In the genomic region with DNA sequence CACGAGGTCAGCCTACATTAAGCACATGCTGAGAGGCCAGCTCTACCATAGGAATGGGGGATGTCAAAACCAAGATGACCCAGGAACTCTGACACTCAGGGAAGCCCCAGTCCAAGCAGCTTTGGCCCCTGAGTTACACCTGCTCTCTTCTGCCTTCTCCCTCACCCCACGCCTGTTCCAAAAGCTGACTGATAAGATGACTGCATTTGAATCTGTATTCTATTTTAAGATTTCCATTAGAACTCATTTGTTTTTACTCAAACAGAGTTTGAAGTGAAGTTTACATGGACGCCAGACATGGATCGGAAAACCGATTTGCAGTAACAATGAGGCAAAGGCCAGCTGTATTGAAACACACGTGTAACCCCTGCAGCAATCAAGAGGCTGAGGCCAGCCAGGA, we compare ENCODE assay signal across 30 mouse cellular contexts.
"Had no signal": no experiment of that assay in that cellular context is flagged by ENCODE, and none has a peak within 500 bp of the region (broad histone marks: within the 10 kb centered on the region; RNA-seq: fewer than 3 reads in every experiment).

No protein-coding gene starts in this region.

- H3K4me2 ChIP-seq: limb, embryonic 12.5 days; limb, embryonic 13.5 days; limb, embryonic 15.5 days; liver, embryonic 11.5 days; liver, embryonic 12.5 days; liver, embryonic 13.5 days; liver, embryonic 15.5 days; lung, embryonic 14.5 days; lung, embryonic 15.5 days; midbrain, embryonic 11.5 days; midbrain, embryonic 12.5 days; midbrain, embryonic 13.5 days; midbrain, embryonic 15.5 days; neural tube, embryonic 12.5 days had no signal

- H3K9me3 ChIP-seq: limb, embryonic 10.5 days; limb, embryonic 12.5 days; limb, embryonic 13.5 days; limb, embryonic 15.5 days; liver, embryonic 12.5 days; liver, embryonic 13.5 days; liver, embryonic 15.5 days; lung, embryonic 15.5 days; megakaryocyte, embryonic 14.5 days; midbrain, embryonic 10.5 days; midbrain, embryonic 12.5 days; midbrain, embryonic 13.5 days; midbrain, embryonic 15.5 days; neural tube, embryonic 12.5 days had no signal

- H3K4me3 ChIP-seq: limb, embryonic 10.5 days; limb, embryonic 12.5 days; limb, embryonic 13.5 days; limb, embryonic 15.5 days; liver, embryonic 12.5 days; liver, embryonic 13.5 days; liver, embryonic 15.5 days; lung, embryonic 15.5 days; megakaryocyte, embryonic 14.5 days; midbrain, embryonic 10.5 days; midbrain, embryonic 12.5 days; midbrain, embryonic 13.5 days; midbrain, embryonic 15.5 days; myocyte; neural tube, embryonic 12.5 days had no signal

- H3K27me3 ChIP-seq: limb, embryonic 12.5 days; limb, embryonic 13.5 days; limb, embryonic 15.5 days; liver, embryonic 12.5 days; liver, embryonic 13.5 days; liver, embryonic 15.5 days; lung, embryonic 15.5 days; megakaryocyte, embryonic 14.5 days; midbrain, embryonic 13.5 days; midbrain, embryonic 15.5 days; neural tube, embryonic 12.5 days had no signal

- H3K36me3 ChIP-seq: limb, embryonic 10.5 days; limb, embryonic 12.5 days; limb, embryonic 13.5 days; limb, embryonic 15.5 days; liver, embryonic 12.5 days; liver, embryonic 13.5 days; liver, embryonic 15.5 days; lung, embryonic 15.5 days; midbrain, embryonic 10.5 days; midbrain, embryonic 12.5 days; midbrain, embryonic 13.5 days; midbrain, embryonic 15.5 days; neural tube, embryonic 12.5 days had no signal

- H3K27ac ChIP-seq: limb, embryonic 10.5 days; limb, embryonic 12.5 days; limb, embryonic 13.5 days; limb, embryonic 15.5 days; liver, embryonic 12.5 days; liver, embryonic 13.5 days; liver, embryonic 14.5 days; liver, embryonic 15.5 days; lung, embryonic 15.5 days; macrophage; midbrain, embryonic 10.5 days; midbrain, embryonic 12.5 days; midbrain, embryonic 13.5 days; midbrain, embryonic 15.5 days; neural tube, embryonic 12.5 days had no signal

- DNase-seq: left cerebral cortex, postnatal 4 days; liver; liver, embryonic 13.5 days; liver, postnatal 0 days; lung, adult 18-20 months; lung, adult 2 months; lung, embryonic 14.5 days; lung, postnatal 10 days; lung, postnatal 14 days; lung, postnatal 36 days; lung, postnatal 4 days; midbrain, embryonic 14.5 days had no signal

- H3K9ac ChIP-seq: limb, embryonic 12.5 days; limb, embryonic 13.5 days; limb, embryonic 15.5 days; liver, embryonic 12.5 days; liver, embryonic 13.5 days; liver, embryonic 14.5 days; liver, embryonic 15.5 days; liver, postnatal 0 days; lung, embryonic 14.5 days; lung, embryonic 15.5 days; midbrain, embryonic 12.5 days; midbrain, embryonic 13.5 days; midbrain, embryonic 15.5 days; neural tube, embryonic 12.5 days had no signal

- H3K4me1 ChIP-seq: limb, embryonic 10.5 days; midbrain, embryonic 12.5 days had no signal
